Mouse (Mus musculus): ENCODE measurements around the gene Bcl2l12. TPM values are rescaled to one million over a fixed set of nuclear protein-coding genes. Genes with fewer than 3 reads are reported as not detected.

The Bcl2l12 gene
- polyA plus RNA-seq, 1 experiment, result 85.4 TPM

GRCm38 (mm10) chr7:45004546-45004945 lies 6.0 kb upstream of the Bcl2l12 start:
- TF ChIP-seq CTCF (IDR thresholded peaks at IDR 0.05; ENCODE audit: control insufficient read depth, insufficient read depth, insufficient replicate concordance, low read depth, low read length) (no peak), POLR2A (IDR thresholded peaks at IDR 0.05; ENCODE audit: control insufficient read depth, low read depth, low read length) (no peak)
- H3K27ac ChIP-seq (ENCODE audit: control insufficient read depth, insufficient read depth, low read depth, low read length), result no peak overlapping the region
- peaks cover 4% of the 10 kb centered on the region for H3K4me1 ChIP-seq (ENCODE audit: control insufficient read depth, insufficient read depth, low read length)
- no peaks in the 10 kb centered on the region for H3K27me3 ChIP-seq (ENCODE audit: control insufficient read depth, insufficient read depth, low read length)
- H3K4me3 ChIP-seq (ENCODE audit: control insufficient read depth, low read depth, low read length), result no peak overlapping the region
- H3K36me3 ChIP-seq (ENCODE audit: control insufficient read depth, insufficient read depth, low read length), result peaks cover 5% of the 10 kb centered on the region

GRCm38 (mm10) chr7:45002440-45002839 lies 3.9 kb upstream of the Bcl2l12 start:
- H3K36me3 ChIP-seq (ENCODE audit: control insufficient read depth, insufficient read depth, low read length), result peaks cover 5% of the 10 kb centered on the region
- no peak overlapping the region for H3K4me3 ChIP-seq (ENCODE audit: control insufficient read depth, low read depth, low read length)
- H3K4me1 ChIP-seq (ENCODE audit: control insufficient read depth, insufficient read depth, low read length), result peaks cover 10% of the 10 kb centered on the region

GRCm38 (mm10) chr7:45000539-45001114 lies 2.1 kb upstream of the Bcl2l12 start:
- Histone ChIP-seq H3K27me3 (ENCODE audit: control insufficient read depth, insufficient read depth, low read length) (no peaks in the 10 kb centered on the region), H3K27ac (ENCODE audit: control insufficient read depth, insufficient read depth, low read depth, low read length) (no peak overlapping the region), H3K4me1 (ENCODE audit: control insufficient read depth, insufficient read depth, low read length) (peaks cover 15% of the 10 kb centered on the region), H3K4me3 (ENCODE audit: control insufficient read depth, low read depth, low read length) (no peak overlapping the region), H3K36me3 (ENCODE audit: control insufficient read depth, insufficient read depth, low read length) (peaks cover 2% of the 10 kb centered on the region)
- no peak for TF ChIP-seq CTCF (IDR thresholded peaks at IDR 0.05; ENCODE audit: control insufficient read depth, insufficient read depth, insufficient replicate concordance, low read depth, low read length)
- no peak for TF ChIP-seq POLR2A (IDR thresholded peaks at IDR 0.05; ENCODE audit: control insufficient read depth, low read depth, low read length)

More at GRCm38 (mm10) chr7:45002440-45002839, 3.9 kb upstream of the Bcl2l12 start:
- Histone ChIP-seq H3K27ac (ENCODE audit: control insufficient read depth, insufficient read depth, low read depth, low read length) (no peak overlapping the region), H3K27me3 (ENCODE audit: control insufficient read depth, insufficient read depth, low read length) (no peaks in the 10 kb centered on the region)
- TF ChIP-seq CTCF (IDR thresholded peaks at IDR 0.05; ENCODE audit: control insufficient read depth, insufficient read depth, insufficient replicate concordance, low read depth, low read length) (no peak), POLR2A (IDR thresholded peaks at IDR 0.05; ENCODE audit: control insufficient read depth, low read depth, low read length) (peak; percentile 4; the same call in 1 of the 2 replicates)

GRCm38 (mm10) chr7:44999753-45000152 lies 1.2 kb upstream of the Bcl2l12 start:
- H3K27me3 ChIP-seq (ENCODE audit: control insufficient read depth, insufficient read depth, low read length), result no peaks in the 10 kb centered on the region
- no peak overlapping the region for H3K27ac ChIP-seq (ENCODE audit: control insufficient read depth, insufficient read depth, low read depth, low read length)
- H3K36me3 ChIP-seq (ENCODE audit: control insufficient read depth, insufficient read depth, low read length), result peaks cover 2% of the 10 kb centered on the region
- H3K4me3 ChIP-seq (ENCODE audit: control insufficient read depth, low read depth, low read length), result no peak overlapping the region
- peaks cover 15% of the 10 kb centered on the region for H3K4me1 ChIP-seq (ENCODE audit: control insufficient read depth, insufficient read depth, low read length)
- TF ChIP-seq POLR2A (IDR thresholded peaks at IDR 0.05; ENCODE audit: control insufficient read depth, low read depth, low read length) (no peak), CTCF (IDR thresholded peaks at IDR 0.05; ENCODE audit: control insufficient read depth, insufficient read depth, insufficient replicate concordance, low read depth, low read length) (no peak)

DNA sequence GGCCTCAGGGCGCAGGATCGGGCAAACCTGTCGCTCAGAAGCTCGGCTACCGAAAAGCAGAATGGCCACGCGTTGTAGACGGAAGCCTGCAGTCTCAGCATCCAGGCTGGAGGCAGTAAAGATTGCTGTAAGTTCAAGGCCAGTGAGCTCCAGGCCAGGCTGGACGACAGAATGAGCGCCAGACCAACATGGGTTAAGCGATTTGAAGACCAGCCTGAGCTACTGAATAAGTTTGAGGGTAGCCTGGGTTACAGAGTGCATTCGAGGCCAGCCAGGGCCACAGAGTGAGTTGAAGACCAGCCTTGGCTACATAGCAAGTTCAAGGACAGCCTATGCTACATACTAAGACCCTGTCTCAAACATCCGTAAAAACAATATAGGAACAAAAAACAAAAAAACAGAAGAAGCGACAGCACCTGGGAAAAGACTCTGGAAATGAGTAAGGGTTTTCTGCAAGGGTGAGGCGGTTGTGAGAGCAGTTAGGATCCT lies 528 bp downstream of the Bcl2l12 start:
- H3K27me3 ChIP-seq (ENCODE audit: control insufficient read depth, insufficient read depth, low read length), result no peaks in the 10 kb centered on the region
- peak overlapping the region; percentile 99 for H3K27ac ChIP-seq (ENCODE audit: control insufficient read depth, insufficient read depth, low read depth, low read length)
- H3K36me3 ChIP-seq (ENCODE audit: control insufficient read depth, insufficient read depth, low read length), result peaks cover 2% of the 10 kb centered on the region
- TF ChIP-seq CTCF (IDR thresholded peaks at IDR 0.05; ENCODE audit: control insufficient read depth, insufficient read depth, insufficient replicate concordance, low read depth, low read length), result no peak
- TF ChIP-seq POLR2A (IDR thresholded peaks at IDR 0.05; ENCODE audit: control insufficient read depth, low read depth, low read length), result no peak
- peak overlapping the region; percentile 98 for H3K4me3 ChIP-seq (ENCODE audit: control insufficient read depth, low read depth, low read length)
- H3K4me1 ChIP-seq (ENCODE audit: control insufficient read depth, insufficient read depth, low read length), result peaks cover 15% of the 10 kb centered on the region

GRCm38 (mm10) chr7:44997231-44997939 lies 1.1 kb downstream of the Bcl2l12 start, which contains the start of gene Irf3:
Gene Irf3, plus strand, starts transcription at chr7:44997648.
- TF ChIP-seq POLR2A (IDR thresholded peaks at IDR 0.05; ENCODE audit: control insufficient read depth, low read depth, low read length), result peak; percentile 89
- TF ChIP-seq CTCF (IDR thresholded peaks at IDR 0.05; ENCODE audit: control insufficient read depth, insufficient read depth, insufficient replicate concordance, low read depth, low read length), result no peak
- peaks cover 2% of the 10 kb centered on the region; the same call in 1 of the 2 replicates for H3K36me3 ChIP-seq (ENCODE audit: control insufficient read depth, insufficient read depth, low read length)
- no peaks in the 10 kb centered on the region for H3K27me3 ChIP-seq (ENCODE audit: control insufficient read depth, insufficient read depth, low read length)
- peak within 1 kb of the TSS; percentile 99 for H3K27ac ChIP-seq (ENCODE audit: control insufficient read depth, insufficient read depth, low read depth, low read length)
- peaks cover 15% of the 10 kb centered on the region for H3K4me1 ChIP-seq (ENCODE audit: control insufficient read depth, insufficient read depth, low read length)
- H3K4me3 ChIP-seq (ENCODE audit: control insufficient read depth, low read depth, low read length), result peak within 1 kb of the TSS; percentile 98

- peak overlapping the region; percentile 99 for H3K27ac ChIP-seq (ENCODE audit: control insufficient read depth, insufficient read depth, low read depth, low read length)
- no peaks in the 10 kb centered on the region for H3K27me3 ChIP-seq (ENCODE audit: control insufficient read depth, insufficient read depth, low read length)
- TF ChIP-seq CTCF (IDR thresholded peaks at IDR 0.05; ENCODE audit: control insufficient read depth, insufficient read depth, insufficient replicate concordance, low read depth, low read length), result no peak
- no peak for TF ChIP-seq POLR2A (IDR thresholded peaks at IDR 0.05; ENCODE audit: control insufficient read depth, low read depth, low read length)
- peaks cover 15% of the 10 kb centered on the region for H3K4me1 ChIP-seq (ENCODE audit: control insufficient read depth, insufficient read depth, low read length)
- H3K4me3 ChIP-seq (ENCODE audit: control insufficient read depth, low read depth, low read length), result peak overlapping the region; percentile 98
- peaks cover 4% of the 10 kb centered on the region; the same call in 1 of the 2 replicates for H3K36me3 ChIP-seq (ENCODE audit: control insufficient read depth, insufficient read depth, low read length)
Observed at GRCm38 (mm10) chr7:44996672-44997071, 1.8 kb downstream of the Bcl2l12 start.
